Mouse (Mus musculus): Measurements from ENCODE around the gene Slc37a3. TPM values are rescaled to one million over a fixed set of nuclear protein-coding genes. Genes with fewer than 3 reads are reported as not detected.
A peak's percentile ranks its signal among the peaks of the same experiment; 100 is the strongest.

The Slc37a3 gene
- polyA plus RNA-seq, 1 experiment from 2014 or later = 10.3 TPM

DNA sequence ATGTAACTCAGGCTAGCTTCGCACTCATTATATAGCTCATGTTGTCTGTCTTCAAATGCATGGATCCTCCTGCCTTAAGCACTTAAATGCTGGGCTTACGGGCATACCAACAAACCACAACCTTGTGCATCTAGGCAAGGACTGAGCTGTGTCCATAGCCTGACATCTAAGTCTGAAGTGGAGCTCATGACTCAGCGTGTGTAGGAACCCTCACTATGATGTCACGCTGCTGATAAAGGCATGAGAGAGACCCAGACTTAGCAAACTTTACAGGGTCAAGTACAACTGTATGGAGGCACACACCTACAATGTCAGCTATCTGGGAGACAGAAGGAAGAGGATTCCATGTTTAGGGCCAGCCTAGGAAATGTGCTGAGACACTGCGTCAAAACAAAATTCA lies 29.0 kb upstream of the Slc37a3 start:
- no peaks in the 10 kb centered on the region for H3K27me3 ChIP-seq (replicated peaks)
- no peaks in the 10 kb centered on the region for H3K9me3 ChIP-seq (replicated peaks)
- peak overlapping the region; percentile 2; the same call in 1 of the 2 replicates for H3K27ac ChIP-seq
- peak; percentile 60; the same call in 1 of the 2 replicates for ATAC-seq
- 72% methylated on average over 5 of the region's 5 CpGs for WGBS (ENCODE audit: insufficient replicate concordance)
- H3K4me1 ChIP-seq = peaks cover 9% of the 10 kb centered on the region
- peaks cover 86% of the 10 kb centered on the region for H3K36me3 ChIP-seq
- no peak overlapping the region for H3K4me2 ChIP-seq
- H3K4me3 ChIP-seq = no peak overlapping the region
- no peak overlapping the region for H3K9ac ChIP-seq

DNA sequence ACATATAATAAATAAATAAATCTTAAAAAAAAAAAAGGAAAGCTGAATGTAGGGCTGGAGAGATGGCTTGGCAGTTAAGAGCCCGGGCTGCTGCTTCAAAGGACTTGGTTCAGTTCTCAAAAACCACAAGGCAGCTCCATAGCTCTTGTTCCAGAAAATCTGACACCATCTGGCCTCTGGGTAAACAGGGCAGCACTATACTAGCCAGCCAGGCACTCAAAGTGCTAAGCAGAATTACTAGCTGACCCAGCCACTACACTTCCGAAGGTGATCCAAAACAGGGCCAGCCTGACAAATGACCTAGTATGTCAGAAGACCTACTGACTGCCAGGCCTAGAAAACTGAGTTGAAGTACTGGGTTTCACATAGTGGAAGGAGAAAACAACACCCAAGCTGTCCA lies 25.7 kb upstream of the Slc37a3 start:
- no peak overlapping the region for H3K4me2 ChIP-seq
- ATAC-seq = no peak
- H3K9me3 ChIP-seq (replicated peaks) = no peaks in the 10 kb centered on the region
- H3K4me3 ChIP-seq = no peak overlapping the region
- no peaks in the 10 kb centered on the region for H3K27me3 ChIP-seq (replicated peaks)
- H3K9ac ChIP-seq = no peak overlapping the region
- H3K36me3 ChIP-seq = peaks cover 92% of the 10 kb centered on the region
- WGBS (ENCODE audit: insufficient replicate concordance) = 86% methylated on average over 2 of the region's 2 CpGs
- H3K27ac ChIP-seq = no peak overlapping the region
- H3K4me1 ChIP-seq = peaks cover 9% of the 10 kb centered on the region

DNA sequence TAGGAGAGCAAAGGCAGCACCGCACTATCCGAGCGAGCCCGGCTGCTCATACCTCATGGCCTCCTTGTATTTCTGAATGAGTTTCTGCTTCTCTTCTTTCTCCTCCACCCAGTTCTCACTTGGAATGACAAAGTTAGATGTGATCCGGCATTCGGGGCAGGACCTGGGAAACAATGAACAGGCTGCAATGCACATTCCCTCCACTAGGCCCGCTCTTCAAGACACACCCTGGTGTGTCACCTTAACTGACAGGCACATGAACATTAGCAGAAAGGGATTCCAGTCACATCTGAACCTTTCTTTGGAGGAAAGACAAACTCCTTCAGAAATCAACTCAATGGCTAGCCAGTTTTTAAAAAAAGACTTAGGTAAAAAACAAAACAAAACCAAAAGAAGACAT lies 22.9 kb upstream of the Slc37a3 start:
- Histone ChIP-seq H3K36me3 (peaks cover 86% of the 10 kb centered on the region), H3K9ac (no peak overlapping the region), H3K4me2 (no peak overlapping the region), H3K4me3 (no peak overlapping the region), H3K4me1 (no peaks in the 10 kb centered on the region), H3K27me3 (replicated peaks) (no peaks in the 10 kb centered on the region), H3K27ac (no peak overlapping the region), H3K9me3 (replicated peaks) (no peaks in the 10 kb centered on the region)
- no peak for ATAC-seq
- WGBS (ENCODE audit: insufficient replicate concordance) = 83% methylated on average over 7 of the region's 7 CpGs

DNA sequence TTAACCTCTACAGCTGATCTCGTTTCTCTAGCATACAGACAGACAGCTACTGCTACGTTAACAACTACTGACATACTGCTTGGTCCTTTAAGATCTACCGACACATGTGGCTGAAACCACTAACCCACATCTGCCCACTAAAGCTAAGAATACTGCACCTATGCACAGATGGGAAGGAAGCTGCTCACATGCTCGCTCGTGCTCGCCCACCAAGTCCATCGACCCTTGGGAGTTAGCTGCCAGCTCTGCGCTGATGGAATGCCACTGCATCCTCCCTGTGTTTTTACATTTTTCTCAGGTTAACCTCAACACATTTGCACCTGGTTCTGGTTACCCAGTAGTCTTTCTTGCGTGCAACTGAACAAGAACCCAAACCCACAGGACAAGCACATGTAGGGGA lies 20.9 kb upstream of the Slc37a3 start:
- no peak for ATAC-seq

DNA sequence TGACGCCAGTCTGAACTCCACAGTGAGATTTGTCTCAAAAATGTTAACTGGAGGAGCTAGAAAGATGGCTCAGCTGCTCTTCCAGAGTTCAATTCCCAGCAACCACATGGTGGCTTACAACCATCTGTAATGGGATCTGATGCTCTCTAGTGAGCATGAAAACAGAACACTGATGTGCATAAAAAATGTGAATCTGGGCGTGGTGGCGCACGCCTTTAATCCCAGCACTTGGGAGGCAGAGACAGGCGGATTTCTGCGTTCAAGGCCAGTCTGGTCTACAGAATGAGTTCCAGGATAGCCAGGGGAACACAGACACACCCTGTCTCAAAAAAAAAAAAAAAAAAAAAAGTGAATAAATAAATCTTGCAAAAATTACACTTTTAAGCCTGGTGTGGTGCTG lies 19.6 kb upstream of the Slc37a3 start:
- H3K4me2 ChIP-seq = no peak overlapping the region
- no peaks in the 10 kb centered on the region for H3K27me3 ChIP-seq (replicated peaks)
- 84% methylated on average over 6 of the region's 6 CpGs for WGBS (ENCODE audit: insufficient replicate concordance)
- no peak overlapping the region for H3K9ac ChIP-seq
- no peak overlapping the region for H3K4me3 ChIP-seq
- peaks cover 58% of the 10 kb centered on the region for H3K36me3 ChIP-seq
- no peaks in the 10 kb centered on the region for H3K4me1 ChIP-seq
- no peak overlapping the region for H3K27ac ChIP-seq
- ATAC-seq = no peak
- no peaks in the 10 kb centered on the region for H3K9me3 ChIP-seq (replicated peaks)

More for the DNA sequence above, 20.9 kb upstream of the Slc37a3 start:
- H3K9ac ChIP-seq = no peak overlapping the region
- no peak overlapping the region for H3K4me3 ChIP-seq
- peaks cover 67% of the 10 kb centered on the region for H3K36me3 ChIP-seq
- no peaks in the 10 kb centered on the region for H3K4me1 ChIP-seq
- H3K9me3 ChIP-seq (replicated peaks) = no peaks in the 10 kb centered on the region
- 76% methylated on average over 9 of the region's 9 CpGs for WGBS (ENCODE audit: insufficient replicate concordance)
- H3K27me3 ChIP-seq (replicated peaks) = no peaks in the 10 kb centered on the region
- no peak overlapping the region for H3K27ac ChIP-seq
- H3K4me2 ChIP-seq = no peak overlapping the region

DNA sequence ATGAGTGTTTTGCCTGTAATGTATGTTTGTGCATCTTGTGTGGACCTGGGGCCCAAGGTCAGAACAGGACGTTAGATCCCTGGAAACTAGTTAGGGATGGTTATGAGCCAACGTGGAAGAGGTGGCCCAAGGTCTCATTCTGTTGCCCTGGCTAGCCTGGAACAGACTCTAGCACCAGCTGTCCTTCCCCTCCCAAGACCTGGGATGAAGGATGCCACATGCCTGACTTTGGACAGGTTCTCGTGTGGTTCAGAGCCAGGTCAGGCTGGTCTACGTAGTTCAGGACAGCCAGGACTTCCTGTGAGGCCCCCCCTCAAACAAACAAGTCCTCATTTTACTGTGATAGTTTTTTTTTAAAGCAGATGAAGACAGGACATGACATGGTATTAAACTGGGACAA lies 18.4 kb upstream of the Slc37a3 start:
- no peak overlapping the region for H3K27ac ChIP-seq
- H3K4me2 ChIP-seq = no peak overlapping the region
- H3K36me3 ChIP-seq = peaks cover 47% of the 10 kb centered on the region
- H3K4me3 ChIP-seq = no peak overlapping the region
- H3K9ac ChIP-seq = no peak overlapping the region
- no peaks in the 10 kb centered on the region for H3K9me3 ChIP-seq (replicated peaks)
- no peaks in the 10 kb centered on the region for H3K27me3 ChIP-seq (replicated peaks)
- no peak for ATAC-seq
- 67% methylated on average over 4 of the region's 4 CpGs for WGBS (ENCODE audit: insufficient replicate concordance)
- no peaks in the 10 kb centered on the region for H3K4me1 ChIP-seq

DNA sequence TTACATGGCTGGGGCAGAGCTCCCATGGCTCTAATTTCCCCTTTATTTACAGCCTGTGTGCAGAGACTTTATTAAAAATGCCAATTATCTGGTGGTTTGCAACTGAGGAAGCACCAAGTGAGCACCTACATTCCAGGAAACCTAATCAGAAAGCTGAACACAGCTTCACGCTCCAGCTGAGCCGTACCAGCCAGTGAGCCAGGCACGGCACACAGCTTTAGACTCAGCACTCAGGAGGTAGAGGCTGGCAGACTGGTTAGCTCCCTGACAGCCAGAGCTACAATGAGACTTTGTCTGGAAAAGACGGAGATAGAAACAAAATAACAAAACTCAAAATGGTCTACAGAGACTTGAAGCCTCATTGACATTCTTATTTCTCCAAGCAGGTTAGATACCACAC lies 18.0 kb upstream of the Slc37a3 start:
- H3K9ac ChIP-seq = no peak overlapping the region
- H3K4me3 ChIP-seq = no peak overlapping the region
- H3K36me3 ChIP-seq = peaks cover 42% of the 10 kb centered on the region
- H3K27ac ChIP-seq = no peak overlapping the region
- H3K9me3 ChIP-seq (replicated peaks) = no peaks in the 10 kb centered on the region
- H3K4me2 ChIP-seq = no peak overlapping the region
- H3K4me1 ChIP-seq = no peaks in the 10 kb centered on the region
- ATAC-seq = no peak
- no peaks in the 10 kb centered on the region for H3K27me3 ChIP-seq (replicated peaks)
- 86% methylated on average over 4 of the region's 4 CpGs for WGBS (ENCODE audit: insufficient replicate concordance)

DNA sequence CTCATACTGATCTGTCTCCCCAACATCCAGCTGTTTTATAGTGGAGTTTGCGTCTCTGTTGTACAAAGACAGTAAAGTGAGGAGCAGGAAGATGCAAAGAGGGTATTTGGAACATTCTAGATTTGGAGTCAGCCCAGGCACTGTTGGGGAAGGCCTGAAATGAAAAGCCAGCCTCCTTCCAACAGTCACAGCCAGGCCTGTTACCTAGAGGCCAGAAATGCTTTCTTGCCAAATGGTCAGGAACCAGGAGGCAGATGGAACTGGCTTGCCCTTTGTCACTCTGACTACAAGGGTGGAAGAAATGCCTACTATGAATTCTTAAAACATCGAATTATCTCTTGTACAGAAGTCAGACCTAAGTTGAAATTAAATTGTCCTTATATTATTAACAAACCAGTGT lies 12.5 kb upstream of the Slc37a3 start:
- no peak overlapping the region for H3K4me2 ChIP-seq
- no peaks in the 10 kb centered on the region for H3K9me3 ChIP-seq (replicated peaks)
- no peak overlapping the region for H3K27ac ChIP-seq
- no peaks in the 10 kb centered on the region for H3K4me1 ChIP-seq
- peaks cover 23% of the 10 kb centered on the region for H3K27me3 ChIP-seq (replicated peaks)
- H3K36me3 ChIP-seq = no peaks in the 10 kb centered on the region
- H3K9ac ChIP-seq = no peak overlapping the region
- ATAC-seq = no peak
- no peak overlapping the region for H3K4me3 ChIP-seq
- WGBS (ENCODE audit: insufficient replicate concordance) = 69% methylated on average over 2 of the region's 2 CpGs

DNA sequence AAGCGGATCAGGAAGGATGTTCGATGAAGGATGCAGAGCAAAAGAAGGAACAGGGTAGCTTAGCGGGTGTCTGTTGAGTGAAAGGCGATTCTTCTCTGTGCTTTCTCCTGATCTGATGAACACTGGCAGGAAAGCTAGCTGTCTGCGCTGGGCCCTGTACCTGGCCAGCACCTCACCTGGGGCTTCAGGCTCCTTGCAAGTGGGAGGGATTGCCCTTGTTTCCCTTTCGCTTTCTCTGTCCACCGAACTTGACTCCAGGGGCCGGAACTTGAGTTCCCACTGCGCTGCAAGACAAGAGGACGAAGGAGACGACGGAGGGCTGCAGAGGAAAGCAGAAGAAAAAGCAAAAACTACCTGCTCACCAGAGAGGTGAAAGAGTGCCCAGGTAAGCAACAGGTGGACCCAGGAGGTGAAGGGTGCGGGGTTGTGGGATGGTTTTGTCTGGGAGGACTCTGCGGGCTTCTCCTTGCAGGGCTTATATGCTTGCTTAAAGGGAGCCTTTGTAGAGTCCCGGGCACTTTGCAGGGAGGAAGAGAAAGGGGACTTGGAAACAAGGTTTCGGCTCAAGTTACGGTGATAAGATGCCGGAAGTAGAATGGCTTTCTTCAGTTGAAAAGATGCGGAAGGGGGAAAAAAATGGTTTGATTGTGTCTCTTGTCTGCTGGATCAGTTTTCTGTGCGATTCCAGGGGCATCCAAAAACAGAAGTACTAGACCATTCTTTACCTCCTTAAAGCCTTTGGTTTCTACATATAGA lies 3.8 kb upstream of the Slc37a3 start, which contains the start of gene Rab19:
Gene Rab19 (plus strand): TSS at position 51 of the 756 bp plus-strand sequence.
- H3K27ac ChIP-seq = no peak within 1 kb of the TSS
- peaks cover 69% of the 10 kb centered on the region for H3K27me3 ChIP-seq (replicated peaks)
- H3K4me3 ChIP-seq = peak within 1 kb of the TSS; percentile 50
- H3K9me3 ChIP-seq (replicated peaks) = no peaks in the 10 kb centered on the region
- no peaks in the 10 kb centered on the region for H3K36me3 ChIP-seq
- peak within 1 kb of the TSS; percentile 18; the same call in 1 of the 2 replicates for H3K9ac ChIP-seq
- WGBS (ENCODE audit: insufficient replicate concordance) = 4% methylated on average over 20 of the region's 20 CpGs
- ATAC-seq = no peak
- peaks cover 26% of the 10 kb centered on the region for H3K4me1 ChIP-seq
- H3K4me2 ChIP-seq = peak within 1 kb of the TSS; percentile 69

DNA sequence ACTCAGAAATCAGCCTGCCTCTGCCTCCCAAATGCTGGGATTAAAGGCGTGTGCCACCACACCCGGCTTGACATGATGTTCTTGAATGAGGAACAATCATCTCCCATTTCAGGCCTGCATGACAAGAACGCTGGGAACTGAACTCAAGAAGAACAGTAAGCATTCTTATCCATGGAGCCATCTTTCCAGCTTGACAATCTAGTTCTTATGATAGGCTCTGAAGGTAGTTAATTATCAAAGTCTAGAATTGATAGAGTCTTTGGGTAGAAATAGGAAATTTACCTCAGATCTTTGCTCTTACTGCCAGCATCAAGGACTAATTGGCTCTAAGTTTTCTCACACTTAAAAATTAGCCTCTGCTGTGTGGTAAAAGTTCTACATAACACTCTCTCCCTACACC lies 2.8 kb upstream of the Slc37a3 start:
- WGBS (ENCODE audit: insufficient replicate concordance) = 40% methylated on average over 3 of the region's 3 CpGs
- ATAC-seq = no peak
- H3K9ac ChIP-seq = no peak overlapping the region

DNA sequence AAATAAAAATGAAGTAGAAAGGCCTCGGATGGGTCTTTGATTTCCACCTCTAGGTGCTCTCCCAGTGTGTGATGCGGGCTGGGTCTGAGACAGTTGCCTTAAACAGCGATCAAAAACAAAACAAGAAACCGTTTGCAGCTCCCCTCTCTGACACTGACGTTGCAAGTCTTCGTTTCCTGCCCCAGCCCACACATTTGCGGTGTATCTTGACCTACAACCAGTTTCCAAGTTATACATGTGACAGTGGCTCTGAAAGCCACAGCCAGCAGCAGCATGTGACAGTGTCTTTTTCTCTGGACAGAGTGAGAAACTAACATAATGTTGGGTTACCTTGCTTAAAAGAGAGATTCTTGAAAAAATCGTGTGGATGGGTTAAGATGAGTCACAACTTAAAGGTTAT lies 2.3 kb upstream of the Slc37a3 start:
- no peak overlapping the region for H3K9ac ChIP-seq
- no peak overlapping the region for H3K4me2 ChIP-seq
- H3K27me3 ChIP-seq (replicated peaks) = peaks cover 70% of the 10 kb centered on the region
- H3K27ac ChIP-seq = no peak overlapping the region
- no peak overlapping the region for H3K4me3 ChIP-seq
- WGBS (ENCODE audit: insufficient replicate concordance) = 29% methylated on average over 8 of the region's 8 CpGs
- no peaks in the 10 kb centered on the region for H3K9me3 ChIP-seq (replicated peaks)
- no peaks in the 10 kb centered on the region for H3K36me3 ChIP-seq
- ATAC-seq = no peak
- H3K4me1 ChIP-seq = peaks cover 31% of the 10 kb centered on the region

More for the DNA sequence above, 2.8 kb upstream of the Slc37a3 start:
- H3K27ac ChIP-seq = no peak overlapping the region
- H3K9me3 ChIP-seq (replicated peaks) = no peaks in the 10 kb centered on the region
- H3K36me3 ChIP-seq = no peaks in the 10 kb centered on the region
- H3K4me1 ChIP-seq = peaks cover 31% of the 10 kb centered on the region
- H3K4me2 ChIP-seq = no peak overlapping the region
- peaks cover 73% of the 10 kb centered on the region for H3K27me3 ChIP-seq (replicated peaks)
- H3K4me3 ChIP-seq = no peak overlapping the region

DNA sequence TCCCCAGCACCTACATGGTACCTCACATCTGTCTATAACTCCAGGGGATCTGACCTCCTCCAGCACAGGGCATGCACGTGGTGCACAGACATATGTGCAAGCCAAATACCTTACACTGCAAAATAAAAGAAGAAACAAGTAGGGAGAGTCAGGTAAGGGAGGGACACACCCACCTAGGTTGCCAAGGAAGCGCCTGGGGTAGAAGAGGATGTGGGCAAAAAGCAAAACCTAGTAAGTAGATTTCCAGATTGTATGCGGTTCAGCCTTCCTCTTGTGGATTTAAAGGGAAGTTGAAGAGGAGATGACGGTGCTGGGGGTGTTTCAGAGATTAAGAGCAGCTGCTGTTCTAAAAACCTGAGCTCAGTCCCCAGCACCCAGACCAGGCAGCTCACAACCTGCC lies 1.7 kb upstream of the Slc37a3 start:
- ATAC-seq = no peak
- H3K4me1 ChIP-seq = peaks cover 31% of the 10 kb centered on the region
- no peaks in the 10 kb centered on the region for H3K36me3 ChIP-seq
- H3K9ac ChIP-seq = no peak overlapping the region
- WGBS (ENCODE audit: insufficient replicate concordance) = 15% methylated on average over 4 of the region's 4 CpGs
- no peak overlapping the region for H3K27ac ChIP-seq
- no peak overlapping the region for H3K4me2 ChIP-seq
- H3K9me3 ChIP-seq (replicated peaks) = no peaks in the 10 kb centered on the region
- no peak overlapping the region for H3K4me3 ChIP-seq
- H3K27me3 ChIP-seq (replicated peaks) = peaks cover 72% of the 10 kb centered on the region
